Mouse (Mus musculus) olfactory bulb, adult 2 months (tissue): ENCODE measurements around the gene Cavin2.

Experiments
- CTCF ChIP-seq: fragments of 200-500 bp; IDR thresholded peaks from 2 replicates; pipeline ENCODE4 v1.5.1; 2012; ENCODE audit warnings: low read depth, mild to moderate bottlenecking, low read length, moderate library complexity; ENCODE audit not compliant: insufficient read depth
- POLR2A ChIP-seq: fragments of 200-500 bp; IDR thresholded peaks from 2 replicates; pipeline ENCODE4 v1.6.1; 2012; ENCODE audit warnings: mild to moderate bottlenecking, low read depth, low read length, moderate library complexity; ENCODE audit not compliant: insufficient read depth

GRCm38 (mm10) chr1:51289620-51290445, 907 bp downstream of the Cavin2 start:
- TF ChIP-seq POLR2A (no peak), CTCF (no peak)
